Mouse (Mus musculus) heart, embryonic 16.5 days (tissue): Measurements from ENCODE around the gene Lrrc1. TPM values are rescaled to one million over a fixed set of nuclear protein-coding genes. Genes with fewer than 3 reads are reported as not detected.

Experiments used
- ATAC-seq: fragments of 200-750 bp; cut with Nextera tagmentation; replicated peaks from 2 replicates; pipeline ENCODE4 v1.8.0; 2017; ENCODE audit warnings: moderate number of reproducible peaks; ENCODE audit not compliant: insufficient read depth, low FRiP score; ENCODE audit errors: extremely low read depth
- H3K27ac ChIP-seq: fragments of 300-500 bp; sonication (generic); 2 replicates; pipeline ENCODE4 v1.5.1; 2014; ENCODE audit warnings: mild to moderate bottlenecking, low read length, control low read depth, moderate library complexity
- H3K27me3 ChIP-seq: fragments of 300-500 bp; sonication (generic); 2 replicates; pipeline ENCODE4 v1.6.1; 2014; ENCODE audit warnings: low read length, mixed read lengths; ENCODE audit not compliant: control insufficient read depth, insufficient read depth
- H3K36me3 ChIP-seq: fragments of 300-500 bp; sonication (generic); 2 replicates; pipeline ENCODE4 v1.6.1; 2014; ENCODE audit not compliant: control insufficient read depth, insufficient read depth
- H3K4me1 ChIP-seq: fragments of 300-500 bp; sonication (generic); 2 replicates; pipeline ENCODE4 v1.6.1; 2014; ENCODE audit warnings: low read length, mixed read lengths; ENCODE audit not compliant: control insufficient read depth, insufficient read depth
- H3K4me2 ChIP-seq: fragments of 300-500 bp; sonication (generic); 2 replicates; pipeline ENCODE4 v1.6.1; 2014; ENCODE audit warnings: low read depth, mild to moderate bottlenecking, control low read depth, low read length
- H3K4me3 ChIP-seq: fragments of 300-500 bp; sonication (generic); 2 replicates; pipeline ENCODE4 v1.5.1; 2014; ENCODE audit warnings: mild to moderate bottlenecking, control low read depth, low read length
- H3K9ac ChIP-seq: fragments of 300-500 bp; sonication (generic); 2 replicates; pipeline ENCODE4 v1.6.1; 2014; ENCODE audit warnings: low read length, control low read depth
- H3K9me3 ChIP-seq: fragments of 300-500 bp; sonication (generic); replicated peaks from 2 replicates; pipeline ENCODE4 v1.6.1; 2016; ENCODE audit warnings: low read length; ENCODE audit not compliant: control insufficient read depth
- WGBS: fragments of 180-500 bp; shearing (Covaris S2); extraction: QIAGEN DNeasy Blood & Tissue Kit; methylation state at CpG from one replicate; pipeline ENCODE4 v1.1.7; 2014; 5-methylcytosine and 5-hydroxymethylcytosine counted together
- polyA plus RNA-seq: library from polyadenylated mRNA; unstranded; fragments of >200 nt; fragmentation: Nextera tagmentation; extraction: Ambion mirVana; gene quantifications from 2 replicates; pipeline ENCODE4 v1.2.1, GENCODE M21; 2015

Gene Lrrc1
- polyA plus RNA-seq, 1 experiment from 2014 or later, result 23.6 TPM

GRCm38 (mm10) chr9:77430413-77431087 lies 114.1 kb downstream of the Lrrc1 start:
- H3K4me1 ChIP-seq, result peaks cover 29% of the 10 kb centered on the region
- no peaks in the 10 kb centered on the region for H3K27me3 ChIP-seq
- 74% methylated on average over 9 of the region's 9 CpGs for WGBS
- H3K27ac ChIP-seq, result no peak overlapping the region
- H3K9ac ChIP-seq, result no peak overlapping the region
- no peaks in the 10 kb centered on the region for H3K9me3 ChIP-seq
- peaks cover 12% of the 10 kb centered on the region for H3K36me3 ChIP-seq
- no peak for ATAC-seq
- no peak overlapping the region for H3K4me3 ChIP-seq
- no peak overlapping the region for H3K4me2 ChIP-seq

DNA sequence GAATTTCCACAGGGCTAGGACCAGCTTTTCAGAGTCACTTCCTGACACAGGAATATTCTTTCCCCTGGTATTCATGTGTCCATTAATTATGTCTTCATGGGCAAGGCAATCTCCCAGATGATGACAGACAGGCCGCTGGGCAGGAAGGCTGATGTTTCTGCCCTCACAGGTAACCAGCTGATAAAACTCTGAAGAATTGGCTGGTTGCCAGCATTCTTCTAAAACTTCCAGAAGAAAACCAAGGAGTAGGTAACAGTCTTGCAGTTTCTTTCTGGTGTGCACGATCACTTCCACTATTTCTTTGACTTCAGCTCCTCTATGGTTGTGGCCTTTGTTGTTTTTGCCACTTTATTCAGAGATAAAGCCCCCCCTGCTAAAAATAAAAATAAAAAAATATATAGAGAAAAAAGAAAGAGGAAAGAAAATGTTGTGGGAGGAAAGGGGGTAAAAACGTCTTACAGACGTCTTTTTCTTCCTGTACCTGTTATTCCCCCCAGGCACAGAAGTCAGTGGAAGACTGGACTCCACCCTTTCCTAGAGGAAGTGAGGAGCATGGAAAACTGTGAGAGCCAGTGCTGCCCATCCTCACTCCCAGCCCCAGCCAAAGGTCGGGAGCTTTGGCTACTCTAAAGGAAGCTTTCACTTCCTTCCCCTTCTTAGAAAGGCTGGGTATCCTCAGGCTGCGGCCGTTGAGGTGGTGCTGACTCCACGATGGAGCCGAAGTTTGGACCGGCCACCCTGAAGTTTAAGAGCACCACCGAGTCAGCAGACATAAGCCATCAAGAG lies 115.2 kb downstream of the Lrrc1 start:
- H3K9ac ChIP-seq, result no peak overlapping the region
- H3K9me3 ChIP-seq, result no peaks in the 10 kb centered on the region
- H3K27me3 ChIP-seq, result no peaks in the 10 kb centered on the region
- no peak overlapping the region for H3K4me3 ChIP-seq
- no peak overlapping the region for H3K4me2 ChIP-seq
- peak; percentile 21; the same call in 1 of the 2 replicates for ATAC-seq
- 49% methylated on average over 11 of the region's 11 CpGs for WGBS
- H3K27ac ChIP-seq, result peak overlapping the region; percentile 93
- H3K4me1 ChIP-seq, result peaks cover 27% of the 10 kb centered on the region
- H3K36me3 ChIP-seq, result peaks cover 12% of the 10 kb centered on the region

DNA sequence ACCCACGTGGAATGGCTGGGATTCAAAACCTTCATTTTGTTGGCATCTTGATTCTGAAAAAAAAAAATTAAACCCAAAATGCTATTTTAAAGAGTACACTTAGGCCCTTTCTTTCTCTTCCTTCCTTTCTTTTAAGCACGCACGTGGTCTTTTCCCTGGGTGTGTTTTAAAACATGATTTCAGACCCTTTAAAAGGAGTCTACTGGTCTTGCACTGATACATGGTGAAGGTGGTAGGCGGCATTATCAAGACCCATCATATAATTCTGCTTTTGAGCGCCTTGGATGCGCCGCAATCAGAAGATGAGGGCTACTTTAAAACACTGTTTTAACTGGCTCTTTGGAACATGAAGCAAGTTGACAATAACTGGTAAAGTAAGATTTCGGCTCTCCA lies 115.9 kb downstream of the Lrrc1 start:
- H3K4me3 ChIP-seq, result no peak overlapping the region
- H3K9ac ChIP-seq, result peak overlapping the region; percentile 70; the same call in 1 of the 2 replicates
- H3K27me3 ChIP-seq, result no peaks in the 10 kb centered on the region
- H3K36me3 ChIP-seq, result peaks cover 10% of the 10 kb centered on the region
- ATAC-seq, result no peak
- peaks cover 27% of the 10 kb centered on the region for H3K4me1 ChIP-seq
- WGBS, result 81% methylated on average over 8 of the region's 8 CpGs
- peak overlapping the region; percentile 51; the same call in 1 of the 2 replicates for H3K4me2 ChIP-seq
- H3K27ac ChIP-seq, result peak overlapping the region; percentile 93
- H3K9me3 ChIP-seq, result no peaks in the 10 kb centered on the region

GRCm38 (mm10) chr9:77428115-77428747 lies 116.4 kb downstream of the Lrrc1 start:
- H3K27me3 ChIP-seq, result no peaks in the 10 kb centered on the region
- peaks cover 27% of the 10 kb centered on the region for H3K4me1 ChIP-seq
- H3K9me3 ChIP-seq, result no peaks in the 10 kb centered on the region
- peak overlapping the region; percentile 70 for H3K9ac ChIP-seq
- H3K4me3 ChIP-seq, result no peak overlapping the region
- WGBS, result 11% methylated on average over 14 of the region's 14 CpGs
- ATAC-seq, result peak; percentile 43; the same call in 1 of the 2 replicates
- peaks cover 7% of the 10 kb centered on the region for H3K36me3 ChIP-seq
- H3K27ac ChIP-seq, result peak overlapping the region; percentile 93
- H3K4me2 ChIP-seq, result peak overlapping the region; percentile 51

DNA sequence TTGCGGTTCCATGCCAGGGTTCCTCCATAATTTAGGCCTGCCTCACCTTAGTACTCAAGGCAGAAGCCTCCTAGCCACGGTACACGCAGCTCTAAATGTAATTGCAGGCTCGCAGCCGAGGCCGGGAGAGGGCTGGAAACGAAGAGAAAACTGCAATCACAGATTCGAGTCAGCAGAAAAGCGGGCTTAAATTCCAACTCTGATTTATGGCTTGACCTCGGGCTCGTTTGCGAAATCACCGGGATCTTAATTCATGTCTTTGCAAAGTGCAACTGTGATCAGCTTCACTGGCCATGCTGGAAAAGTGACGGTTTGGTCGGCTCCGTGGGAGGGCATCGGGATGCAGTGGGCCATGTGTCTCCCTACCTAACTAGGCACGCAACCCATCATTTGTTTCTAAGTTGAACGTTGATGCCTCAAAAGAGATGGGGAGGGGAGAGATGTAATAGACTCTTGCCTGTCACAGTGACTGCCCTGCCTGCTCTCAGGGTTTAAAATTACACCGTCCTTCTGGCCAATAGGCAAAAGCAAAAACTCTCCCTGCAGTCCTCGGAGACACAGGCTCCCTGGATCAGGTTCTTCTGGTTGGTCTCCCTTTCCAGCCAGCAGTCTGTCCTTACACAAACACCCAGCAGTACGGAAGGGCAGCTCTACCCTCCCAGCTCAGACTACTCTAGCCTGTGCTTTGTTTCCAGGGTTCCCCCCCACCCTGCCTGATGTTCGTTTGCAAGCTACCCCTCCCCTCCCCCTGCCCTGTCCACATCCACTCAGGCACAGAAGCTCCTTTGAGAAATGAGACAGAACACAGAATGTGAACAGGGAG lies 117.2 kb downstream of the Lrrc1 start:
- peak overlapping the region; percentile 70 for H3K9ac ChIP-seq
- WGBS, result 41% methylated on average over 23 of the region's 23 CpGs

DNA sequence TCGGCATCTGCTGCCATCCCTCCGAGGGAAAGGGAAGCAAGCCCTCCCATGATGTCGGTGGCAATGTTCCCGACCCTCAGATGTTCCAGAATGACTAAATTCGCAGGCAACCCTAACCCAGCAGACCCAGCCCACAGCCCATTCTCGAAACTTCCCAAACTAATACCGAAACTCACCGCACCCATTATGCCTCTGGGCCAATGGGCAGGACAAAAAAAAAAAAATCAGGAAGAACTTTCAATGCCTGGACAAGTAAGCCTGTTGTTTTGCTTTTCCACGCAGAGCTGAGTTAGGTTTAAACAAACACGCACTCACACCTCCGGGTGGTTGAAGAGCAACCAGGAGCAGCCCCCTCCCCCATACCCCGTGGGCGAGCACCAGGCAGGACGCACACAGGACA lies 118.6 kb downstream of the Lrrc1 start:
- no peak for ATAC-seq
- H3K4me2 ChIP-seq, result no peak overlapping the region
- no peak overlapping the region for H3K27ac ChIP-seq
- H3K27me3 ChIP-seq, result no peaks in the 10 kb centered on the region
- no peak overlapping the region for H3K9ac ChIP-seq
- no peak overlapping the region for H3K4me3 ChIP-seq
- H3K9me3 ChIP-seq, result no peaks in the 10 kb centered on the region
- peaks cover 27% of the 10 kb centered on the region for H3K4me1 ChIP-seq
- WGBS, result 66% methylated on average over 14 of the region's 14 CpGs
- no peaks in the 10 kb centered on the region for H3K36me3 ChIP-seq

More for the DNA sequence above, 117.2 kb downstream of the Lrrc1 start:
- no peaks in the 10 kb centered on the region for H3K27me3 ChIP-seq
- peak overlapping the region; percentile 93 for H3K27ac ChIP-seq
- H3K4me1 ChIP-seq, result peaks cover 27% of the 10 kb centered on the region
- H3K4me2 ChIP-seq, result peak overlapping the region; percentile 51
- H3K9me3 ChIP-seq, result no peaks in the 10 kb centered on the region
- ATAC-seq, result peak; percentile 72
- no peak overlapping the region for H3K4me3 ChIP-seq
- peaks cover 7% of the 10 kb centered on the region for H3K36me3 ChIP-seq

- 87% methylated on average over 4 of the region's 4 CpGs for WGBS
- no peak overlapping the region for H3K4me3 ChIP-seq
These were observed 119.1 kb downstream of the Lrrc1 start for GRCm38 (mm10) chr9:77425553-77425952.

DNA sequence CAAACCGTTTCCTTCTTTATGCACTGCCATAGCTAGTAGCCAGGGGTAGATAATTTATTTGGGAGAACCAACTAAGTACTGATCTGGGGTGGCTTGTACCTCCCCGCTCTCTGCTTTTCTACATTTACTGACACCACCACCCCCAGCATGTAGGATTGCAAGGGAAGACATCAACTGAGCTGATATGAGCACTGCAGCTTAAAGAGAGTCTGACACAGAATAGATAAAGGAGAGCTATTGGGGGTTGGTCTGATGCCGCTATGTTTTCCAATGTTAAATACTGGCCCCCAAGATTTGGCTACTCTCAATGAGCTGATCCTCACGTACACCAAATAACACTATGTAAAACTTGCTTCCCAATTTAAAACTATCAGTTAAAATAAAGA lies 124.5 kb downstream of the Lrrc1 start:
- peaks cover 12% of the 10 kb centered on the region for H3K4me1 ChIP-seq
- no peak; the same call in 1 of the 2 replicates for ATAC-seq
- 77% methylated on average over 4 of the region's 4 CpGs for WGBS
- H3K9ac ChIP-seq, result no peak overlapping the region
- H3K36me3 ChIP-seq, result no peaks in the 10 kb centered on the region
- no peak overlapping the region for H3K4me2 ChIP-seq
- H3K27ac ChIP-seq, result no peak overlapping the region
- no peak overlapping the region for H3K4me3 ChIP-seq
- H3K27me3 ChIP-seq, result no peaks in the 10 kb centered on the region
- no peaks in the 10 kb centered on the region for H3K9me3 ChIP-seq

More at GRCm38 (mm10) chr9:77425553-77425952, 119.1 kb downstream of the Lrrc1 start:
- no peak overlapping the region for H3K9ac ChIP-seq
- peaks cover 27% of the 10 kb centered on the region for H3K4me1 ChIP-seq
- H3K36me3 ChIP-seq, result no peaks in the 10 kb centered on the region
- H3K27me3 ChIP-seq, result no peaks in the 10 kb centered on the region
- ATAC-seq, result no peak
- H3K27ac ChIP-seq, result no peak overlapping the region
- H3K9me3 ChIP-seq, result no peaks in the 10 kb centered on the region
- no peak overlapping the region for H3K4me2 ChIP-seq
